Mouse (Mus musculus) urinary bladder, adult 18-20 months (tissue): ENCODE results near the gene Orc1.

ENCODE experiments used
- DNase-seq, 2 experiments: peaks; one replicate each; pipeline ENCODE4 v3.0.0; 2022; ENCODE audit warnings: low spot score in 2 of 2, mixed read lengths in 2 of 2

The Orc1 gene

DNA sequence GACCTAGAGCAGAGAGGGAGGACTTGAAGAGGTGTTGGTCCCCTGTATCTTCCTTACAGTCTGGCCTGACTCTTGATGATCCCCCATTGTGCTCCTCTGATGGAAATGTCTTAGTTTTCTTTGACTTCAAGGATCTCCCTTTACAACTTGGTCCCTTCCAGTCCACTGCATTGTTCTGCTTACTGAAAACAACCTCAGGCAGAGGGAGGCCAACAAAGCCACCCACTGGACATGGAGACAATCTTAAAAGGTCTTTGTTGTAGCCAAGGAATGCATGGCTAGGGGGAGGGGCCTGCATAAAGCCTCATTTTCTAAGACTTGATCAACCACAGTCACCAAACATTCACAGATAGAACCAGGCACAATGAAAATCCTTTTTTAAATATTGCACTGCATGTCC, 55.9 kb downstream of the Orc1 start:
- no peak for DNase-seq

DNA sequence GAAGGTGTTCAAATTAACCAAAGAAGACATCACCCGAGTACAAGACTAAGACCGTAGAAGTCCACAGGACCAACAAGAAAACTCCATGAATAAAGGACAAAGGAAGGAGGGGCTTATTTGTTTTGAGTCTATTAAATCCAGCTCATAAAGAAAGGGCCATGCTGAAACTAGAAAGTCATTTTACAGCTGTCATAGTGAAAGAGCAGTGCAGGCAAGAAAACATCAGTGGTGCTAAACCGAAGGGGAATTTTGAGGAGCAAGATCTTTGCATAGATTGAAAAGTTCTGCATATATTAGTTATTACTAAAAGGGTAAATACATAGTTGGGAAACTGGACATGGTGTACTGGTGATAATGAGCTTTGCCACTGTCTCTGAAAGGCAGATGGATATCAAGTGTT, 58.5 kb downstream of the Orc1 start:
- DNase-seq, result no peak

DNA sequence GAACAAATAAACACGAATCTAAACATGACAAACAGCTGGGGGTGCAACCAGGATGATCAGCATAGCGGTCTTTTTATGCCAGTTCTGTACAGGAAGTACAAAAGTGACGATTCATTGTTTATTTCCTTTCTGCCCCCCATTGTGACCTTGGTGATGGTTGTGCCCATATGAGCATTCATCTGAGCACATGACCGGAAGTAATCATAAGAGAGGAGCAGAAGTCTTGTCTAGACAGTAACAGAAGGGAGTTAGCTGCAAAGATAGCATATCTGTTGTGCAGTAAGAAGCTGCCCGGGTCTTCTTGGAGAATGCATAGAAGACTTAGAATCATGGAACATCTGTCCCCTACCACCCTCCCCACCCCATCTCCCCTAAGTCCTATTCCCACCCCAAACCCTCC, 59.5 kb downstream of the Orc1 start:
- no peak for DNase-seq

DNA sequence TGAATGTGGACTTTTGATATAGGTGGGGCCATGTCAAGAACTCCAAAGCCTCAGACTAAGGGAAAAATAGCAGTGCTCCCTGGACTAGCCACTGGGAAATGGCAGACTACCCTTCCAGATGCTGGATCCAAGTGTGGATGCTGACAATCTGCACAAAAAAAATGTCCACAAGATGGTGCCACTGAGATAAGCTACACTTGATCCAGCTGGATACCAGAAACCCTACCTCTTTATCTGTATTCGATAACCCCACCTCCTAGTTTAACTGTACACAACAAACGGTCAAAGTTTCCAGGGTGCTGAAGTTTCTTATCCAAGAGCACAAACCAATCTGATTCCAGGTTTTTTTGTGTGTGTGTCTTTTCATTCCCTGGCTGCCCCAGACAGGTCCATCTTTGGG, 85.2 kb downstream of the Orc1 start:
- no peak for DNase-seq
